Mouse (Mus musculus) liver, embryonic 14.5 days (tissue): ENCODE data around the gene Phldb2.

ENCODE experiments used
- CTCF ChIP-seq: IDR thresholded peaks from 2 replicates; pipeline ENCODE4 v1.5.1; 2016; ENCODE audit warnings: antibody characterized with exemption, low read depth, control low read depth
- EP300 ChIP-seq: IDR thresholded peaks from 2 replicates; pipeline ENCODE4 v1.6.1; 2016; ENCODE audit warnings: antibody characterized with exemption, low read depth

- TF ChIP-seq CTCF (no peak), EP300 (no peak)
These were observed 63.8 kb downstream of the Phldb2 start for GRCm38 (mm10) chr16:45889636-45890035.
